Mouse (Mus musculus): ENCODE measurements around the gene Dtnb.

Gene Dtnb

DNA sequence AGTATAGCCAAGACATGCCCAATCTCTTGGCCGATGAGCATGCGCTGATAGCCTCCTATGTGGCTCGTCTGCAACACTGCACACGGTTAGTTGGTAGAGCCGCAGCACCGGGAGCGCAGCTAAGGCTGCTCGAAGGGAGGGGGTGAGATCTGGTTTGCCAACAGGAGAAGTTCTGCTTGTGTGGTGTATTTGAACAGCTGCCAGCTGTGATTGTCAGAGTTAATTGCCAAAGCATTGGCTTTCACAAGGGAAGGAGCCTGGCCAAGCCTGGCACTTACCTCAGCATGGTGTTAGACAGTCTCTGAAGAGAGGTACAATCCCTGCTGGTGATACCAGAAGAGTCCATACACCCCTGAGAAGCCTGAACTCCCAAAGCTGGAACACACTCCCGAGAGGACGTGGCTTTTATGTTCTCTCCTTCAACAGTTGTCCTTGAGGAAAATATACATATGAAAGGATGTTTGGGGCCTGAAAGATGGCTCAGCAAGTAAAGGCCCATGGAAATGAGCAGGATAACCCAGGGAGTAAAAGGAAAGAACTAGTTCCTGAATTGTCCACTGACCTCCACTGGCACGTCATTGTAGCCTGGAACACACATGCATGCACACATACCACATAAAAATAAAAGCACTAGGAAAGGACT lies 160.6 kb downstream of the Dtnb start:
- peak; percentile 38 for DNase-seq (ENCODE audit: low spot score)

DNA sequence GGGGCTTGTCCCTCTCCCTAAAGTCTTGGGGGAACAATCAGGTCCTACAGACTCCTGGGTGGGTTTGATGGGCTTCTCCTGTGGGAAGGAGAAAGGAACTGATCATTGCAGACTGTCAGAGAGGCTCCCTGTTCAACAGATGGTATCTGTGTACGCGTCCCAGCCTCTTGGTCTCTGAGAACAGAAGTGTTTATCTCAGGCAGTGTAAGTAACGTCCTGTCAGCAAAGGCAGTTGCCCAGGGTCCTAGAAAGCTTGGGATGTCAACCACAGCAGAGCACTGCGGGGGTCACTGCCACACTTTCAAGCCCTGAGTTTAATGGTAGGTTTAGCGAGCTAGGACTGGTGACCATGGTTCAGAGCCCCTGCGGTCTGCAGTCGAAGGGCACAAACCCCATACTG lies 161.1 kb downstream of the Dtnb start:
- DNase-seq (ENCODE audit: low spot score): no peak

DNA sequence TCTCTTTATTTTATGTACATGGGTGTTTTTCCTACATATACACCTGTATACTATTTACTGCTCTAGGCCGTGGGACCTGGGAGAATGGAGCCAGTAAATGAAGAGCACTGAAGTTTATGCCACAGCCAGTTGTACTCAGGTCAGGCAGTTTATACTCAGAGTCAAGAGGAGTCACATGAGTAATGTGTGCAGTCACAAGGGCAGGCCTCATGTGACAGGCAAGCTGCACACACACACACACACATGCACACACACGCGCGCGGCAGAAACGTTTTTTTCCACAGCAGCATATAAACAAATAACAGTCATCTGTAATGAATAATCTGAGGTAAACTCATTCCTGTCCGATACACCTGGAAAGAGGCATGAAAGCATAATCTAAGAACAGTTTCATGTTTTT lies 164.8 kb downstream of the Dtnb start:
- no peak for DNase-seq (ENCODE audit: low spot score)

DNA sequence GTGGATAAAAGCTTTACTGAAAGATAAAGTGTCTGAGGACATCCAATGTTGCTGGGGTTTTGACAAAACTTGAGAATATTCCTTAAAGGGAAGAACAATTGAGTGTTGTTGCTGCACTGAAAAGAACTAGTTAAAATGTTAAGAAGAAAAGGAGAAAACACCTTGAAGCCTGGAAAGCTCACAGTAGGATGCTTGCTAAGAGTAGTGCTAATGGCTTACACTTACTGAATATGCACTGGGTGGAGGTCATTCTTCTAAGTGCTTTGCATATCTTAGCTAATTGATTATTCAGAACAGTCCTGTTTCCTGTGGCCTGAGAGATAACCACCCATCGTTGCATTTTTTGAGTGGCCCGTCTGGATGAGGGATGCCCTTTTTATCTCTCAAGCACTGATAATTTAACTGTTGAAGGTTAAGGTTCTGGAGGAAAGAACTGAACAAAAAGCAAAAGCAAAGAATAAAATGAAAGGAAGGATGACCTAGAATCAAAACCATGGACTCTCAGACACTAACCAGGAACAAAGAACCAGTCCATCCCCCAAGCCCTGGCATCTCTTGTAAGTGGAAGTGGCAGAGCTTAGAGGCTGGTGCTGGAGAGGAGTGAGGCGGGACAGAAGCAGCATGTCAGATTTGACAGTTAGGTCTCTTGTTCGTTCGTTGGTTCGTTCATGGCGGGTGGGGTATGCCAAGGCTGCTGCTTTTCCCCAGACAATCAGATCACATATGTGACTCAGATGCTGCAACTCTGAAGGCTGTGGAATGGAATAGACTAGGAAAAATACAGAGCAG lies 166.8 kb downstream of the Dtnb start:
- no peak for DNase-seq (ENCODE audit: low spot score)

DNA sequence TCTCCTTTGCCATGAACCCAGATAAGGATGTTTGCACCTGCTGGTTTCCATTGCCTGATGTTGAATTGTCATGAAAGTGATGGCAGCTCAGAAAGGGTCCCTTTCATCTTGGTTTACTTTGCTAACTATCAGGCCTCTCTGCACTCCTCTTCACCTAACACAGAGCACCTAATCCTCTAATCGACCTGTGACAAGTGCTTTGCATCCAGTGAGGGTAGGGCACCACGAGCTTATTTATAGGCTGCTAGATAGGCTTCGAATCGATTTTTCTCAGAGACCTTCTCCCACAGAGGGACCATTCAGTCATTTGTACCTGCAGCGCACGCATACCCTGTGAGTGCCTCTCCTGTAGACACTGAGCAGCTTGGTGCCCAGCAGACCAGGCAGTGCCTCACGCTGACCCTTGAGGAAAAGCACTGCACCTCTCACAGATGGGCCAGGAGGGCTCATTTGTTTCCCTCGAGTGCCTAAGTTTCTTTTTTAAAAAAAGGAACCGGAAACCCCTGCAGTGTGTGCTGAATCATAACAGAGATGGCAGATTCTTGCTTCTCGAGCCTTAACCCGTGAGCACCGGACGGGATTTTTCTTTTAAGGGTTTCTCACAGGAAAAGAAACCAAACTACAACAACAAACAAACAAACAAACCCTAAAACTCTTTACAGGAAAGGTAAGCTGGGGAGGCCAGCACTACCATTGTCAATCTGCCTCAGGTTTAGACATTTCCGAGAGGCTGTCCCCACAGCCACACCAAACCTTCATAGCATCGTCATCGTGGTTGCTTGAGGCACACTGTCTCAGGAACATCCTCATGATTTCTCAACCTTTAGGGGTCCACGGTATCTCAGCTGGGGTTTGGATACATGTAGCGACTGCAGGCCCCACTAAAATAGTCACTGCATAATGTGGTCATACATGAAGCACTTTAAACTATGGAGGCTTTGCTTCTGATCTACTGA lies 167.8 kb downstream of the Dtnb start:
- DNase-seq (ENCODE audit: low spot score): no peak

DNA sequence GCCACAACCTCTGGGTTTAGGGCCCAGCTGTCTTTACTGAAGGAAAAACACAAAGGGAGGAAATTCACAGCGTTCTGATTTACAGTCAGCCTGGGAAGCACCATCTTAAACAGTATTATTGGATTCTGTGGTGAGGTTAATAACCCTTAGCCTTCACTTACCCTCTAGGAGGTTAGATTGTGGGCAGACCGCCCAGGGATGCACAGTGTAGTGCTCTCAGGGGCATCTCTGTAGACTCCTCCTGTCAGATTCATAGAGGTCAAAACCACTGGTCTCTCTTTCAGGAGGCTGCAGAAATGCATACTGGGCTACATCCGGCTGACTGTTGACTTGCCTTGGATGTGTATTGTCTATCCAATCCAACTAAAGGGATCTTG lies 168.5 kb downstream of the Dtnb start:
- DNase-seq (ENCODE audit: low spot score): no peak

DNA sequence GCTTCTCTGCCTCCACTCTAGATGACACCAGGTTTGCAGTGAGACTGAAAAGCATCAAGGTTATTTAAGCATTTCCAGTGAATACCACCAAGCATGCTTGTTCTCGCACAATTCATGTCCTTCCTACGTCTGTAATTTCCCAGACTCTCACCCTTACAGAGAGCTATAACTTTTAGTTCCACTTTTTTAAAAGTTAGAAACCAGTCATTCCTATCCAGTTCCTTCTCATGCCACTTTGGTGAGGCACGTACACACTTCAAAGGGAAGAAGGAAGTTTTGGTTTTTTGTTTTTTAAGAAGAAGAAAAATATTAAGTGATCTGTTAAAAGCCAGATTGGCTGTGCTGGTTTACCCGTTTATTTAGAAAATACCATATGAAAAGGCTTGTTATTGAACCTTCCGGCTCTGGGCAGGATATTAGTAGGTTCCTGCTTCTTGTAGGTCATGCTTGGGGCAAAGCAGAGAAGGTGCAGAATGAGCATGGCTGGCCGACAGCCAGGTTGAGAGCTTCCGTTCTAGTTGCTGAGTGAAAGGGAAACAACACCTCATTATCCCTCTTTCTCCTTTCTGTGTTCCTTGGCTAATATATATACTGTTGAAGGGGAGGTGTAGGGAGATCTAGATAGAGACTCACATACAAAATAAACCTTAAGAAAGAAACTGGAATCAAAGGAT lies 173.4 kb downstream of the Dtnb start:
- no peak for DNase-seq (ENCODE audit: low spot score)

DNA sequence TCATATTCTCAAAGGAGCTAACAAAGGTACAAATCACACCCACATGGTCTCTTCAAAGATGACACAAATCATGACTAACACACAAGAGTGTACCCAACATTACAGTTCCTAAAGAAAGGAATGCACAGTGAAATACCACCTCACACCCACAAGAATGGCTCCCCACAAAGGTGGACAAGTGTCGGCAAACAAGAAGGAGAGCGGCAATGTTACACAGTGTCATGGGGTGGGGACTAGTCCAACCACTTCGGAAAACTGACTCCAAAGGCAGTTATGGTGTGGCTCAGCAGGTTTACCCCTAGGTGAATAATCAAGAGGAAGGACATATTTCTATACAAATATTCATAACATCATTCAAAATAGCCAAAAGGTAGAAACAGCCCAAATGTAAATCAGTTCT lies 174.2 kb downstream of the Dtnb start:
- DNase-seq (ENCODE audit: low spot score): no peak

DNA sequence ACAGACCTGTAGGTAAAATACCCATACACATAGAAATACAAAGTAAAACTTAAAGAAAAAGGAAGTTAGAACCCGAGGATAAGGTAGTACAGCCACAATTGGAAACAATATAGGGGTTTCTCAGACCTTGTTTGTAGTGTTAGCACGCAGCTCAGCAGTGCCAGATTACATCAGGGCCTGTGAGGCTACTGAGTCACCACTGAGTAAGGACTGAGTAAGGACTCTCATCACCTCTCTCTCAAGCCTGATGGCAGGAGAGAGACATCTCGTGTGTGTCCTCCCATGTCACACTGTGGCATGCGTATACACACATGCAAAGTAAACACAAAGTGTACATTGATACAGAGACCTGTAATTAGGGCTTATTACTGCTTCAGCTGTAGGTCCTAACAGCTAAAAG lies 175.4 kb downstream of the Dtnb start:
- no peak for DNase-seq (ENCODE audit: low spot score)

DNA sequence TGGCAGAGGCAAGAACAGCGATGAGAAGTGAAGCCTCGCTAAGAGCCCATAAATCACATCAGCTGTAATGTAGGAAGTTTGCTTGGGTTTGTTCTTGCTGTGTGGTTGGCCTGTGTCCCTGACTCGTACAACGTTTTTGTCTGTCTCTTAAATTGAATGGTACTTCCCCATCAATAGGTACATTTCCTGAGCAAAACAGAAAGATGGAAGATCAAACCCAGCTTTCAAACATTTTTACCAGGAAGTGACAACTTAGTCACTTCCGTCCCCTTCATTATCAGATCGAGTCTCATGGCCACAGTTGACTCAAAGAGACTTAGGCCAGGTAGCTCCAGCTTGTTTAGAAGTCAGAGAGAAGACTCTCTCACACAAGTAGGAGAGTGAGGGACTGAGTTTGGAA lies 183.3 kb downstream of the Dtnb start:
- DNase-seq (ENCODE audit: low spot score): no peak

DNA sequence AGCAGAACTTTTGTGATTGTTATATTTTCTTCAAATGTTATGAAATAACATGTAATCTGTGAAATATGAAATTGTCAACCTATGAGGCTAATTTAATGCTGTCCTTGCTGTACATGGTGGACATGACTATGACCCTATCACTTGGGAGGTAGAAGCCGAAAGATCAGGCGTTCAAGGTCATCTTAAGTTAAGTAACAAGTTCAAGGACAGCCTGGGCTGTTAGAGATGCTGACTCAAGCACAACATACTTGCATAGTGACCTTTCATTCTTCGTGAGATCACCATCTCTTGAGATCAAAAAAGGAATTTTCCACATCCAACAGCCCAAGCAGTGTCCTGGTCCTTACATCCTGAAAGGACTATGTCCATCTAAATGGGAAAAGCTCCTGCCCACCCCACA lies 184.0 kb downstream of the Dtnb start:
- no peak for DNase-seq (ENCODE audit: low spot score)

DNA sequence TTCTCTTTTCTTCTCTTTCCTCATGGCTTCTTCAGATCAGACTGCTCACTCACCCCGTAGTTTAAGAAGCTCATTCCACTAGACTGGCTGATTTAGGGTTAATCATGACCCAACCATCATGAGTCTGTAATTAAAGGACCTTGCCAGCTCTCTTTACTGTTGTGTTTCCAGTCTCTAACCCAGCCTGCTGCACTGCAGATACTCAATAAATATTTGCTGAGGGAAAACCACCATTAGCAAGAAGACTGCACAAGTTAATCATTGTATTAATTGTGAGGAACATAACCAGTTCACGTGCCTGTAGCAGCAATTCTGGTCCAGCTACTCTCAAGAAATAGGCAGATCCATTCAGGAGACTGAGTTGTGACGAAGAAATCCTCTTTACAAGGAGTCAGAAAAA lies 185.9 kb downstream of the Dtnb start:
- DNase-seq (ENCODE audit: low spot score): no peak

DNA sequence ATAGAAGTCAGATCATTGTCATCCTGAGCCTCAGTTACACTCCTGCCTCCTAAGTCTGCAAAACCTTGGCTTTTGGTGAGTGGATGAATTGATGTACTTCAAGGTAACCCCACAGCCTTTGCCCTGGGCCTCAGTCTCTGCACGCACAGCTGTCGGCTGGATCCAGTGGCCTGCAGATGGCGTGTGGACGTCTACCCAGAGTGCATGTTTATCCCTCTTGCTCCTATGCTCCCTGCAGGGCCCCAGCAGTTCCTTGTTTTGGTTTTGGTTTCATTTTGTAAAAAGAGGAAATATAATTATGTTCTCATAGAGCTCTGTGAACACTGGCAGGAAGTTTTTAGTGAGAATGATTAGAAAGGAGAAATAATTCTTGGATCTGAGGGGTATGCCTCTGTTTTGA lies 187.2 kb downstream of the Dtnb start:
- no peak for DNase-seq (ENCODE audit: low spot score)

DNA sequence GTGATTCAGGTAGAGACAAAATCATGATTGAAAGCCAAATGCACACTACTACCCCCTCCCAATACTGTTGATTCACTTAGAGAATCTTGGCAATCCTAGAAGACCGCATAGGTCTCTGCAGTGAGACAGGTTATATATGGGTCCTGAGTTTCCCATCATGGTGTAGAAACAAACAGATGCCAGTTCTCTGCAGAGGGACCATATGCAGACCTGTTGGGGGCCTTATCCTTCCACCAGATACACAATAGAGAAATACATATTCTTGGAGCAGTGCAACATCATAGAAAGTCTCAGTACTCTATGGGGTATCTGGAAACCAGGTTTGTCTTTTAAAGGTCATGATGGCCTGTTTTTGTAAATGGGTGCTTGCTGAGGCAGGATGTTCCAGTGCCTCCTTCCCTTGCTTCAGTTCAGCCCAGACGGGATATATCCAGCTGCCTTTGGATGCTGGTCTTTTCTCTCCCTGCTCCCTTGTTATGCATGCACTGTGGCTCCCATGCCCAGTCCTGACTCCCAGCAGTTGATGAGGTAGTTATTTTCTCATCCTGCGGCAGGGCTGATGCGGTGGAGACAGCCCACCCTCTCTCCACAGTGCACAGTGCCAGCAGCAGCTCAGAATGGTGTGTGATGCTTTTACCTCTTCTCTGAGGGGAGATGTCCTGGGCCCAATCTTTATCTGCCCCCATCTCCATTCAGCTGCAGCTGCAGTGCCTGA lies 188.9 kb downstream of the Dtnb start:
- no peak for DNase-seq (ENCODE audit: low spot score)

DNA sequence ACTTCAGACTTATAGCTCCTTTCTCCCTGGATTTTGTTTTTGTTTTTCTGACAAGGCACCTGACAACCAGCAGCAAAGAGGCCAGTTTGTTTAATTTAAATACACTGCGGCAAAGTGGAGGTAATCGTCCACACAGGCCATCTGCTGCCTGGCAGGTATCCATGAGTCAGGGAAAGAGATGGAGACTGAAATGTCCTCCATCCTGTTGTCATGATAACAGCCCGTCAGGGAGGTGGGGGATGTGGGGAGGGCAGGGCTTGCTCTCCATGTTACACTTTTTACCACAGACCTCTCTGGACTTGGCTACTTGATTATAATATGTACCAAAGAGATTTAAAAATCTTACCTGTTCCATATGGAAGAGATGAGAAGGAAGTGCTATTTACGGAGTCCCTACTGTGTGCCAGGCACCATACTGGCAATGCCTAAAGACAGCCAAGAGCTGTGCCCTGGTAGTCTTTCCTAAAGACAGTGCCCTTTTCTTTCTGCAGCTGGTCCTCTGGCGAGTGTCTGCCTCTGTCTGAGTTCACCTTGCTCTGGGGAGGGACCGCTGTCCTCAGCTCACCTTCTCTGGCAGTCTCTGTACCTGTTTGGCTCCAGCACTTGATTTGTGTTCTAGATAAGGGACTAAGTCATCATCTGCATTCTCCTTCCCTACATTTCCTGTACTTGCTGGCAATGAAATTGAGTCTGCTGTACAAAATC lies 189.6 kb downstream of the Dtnb start:
- DNase-seq (ENCODE audit: low spot score): no peak

DNA sequence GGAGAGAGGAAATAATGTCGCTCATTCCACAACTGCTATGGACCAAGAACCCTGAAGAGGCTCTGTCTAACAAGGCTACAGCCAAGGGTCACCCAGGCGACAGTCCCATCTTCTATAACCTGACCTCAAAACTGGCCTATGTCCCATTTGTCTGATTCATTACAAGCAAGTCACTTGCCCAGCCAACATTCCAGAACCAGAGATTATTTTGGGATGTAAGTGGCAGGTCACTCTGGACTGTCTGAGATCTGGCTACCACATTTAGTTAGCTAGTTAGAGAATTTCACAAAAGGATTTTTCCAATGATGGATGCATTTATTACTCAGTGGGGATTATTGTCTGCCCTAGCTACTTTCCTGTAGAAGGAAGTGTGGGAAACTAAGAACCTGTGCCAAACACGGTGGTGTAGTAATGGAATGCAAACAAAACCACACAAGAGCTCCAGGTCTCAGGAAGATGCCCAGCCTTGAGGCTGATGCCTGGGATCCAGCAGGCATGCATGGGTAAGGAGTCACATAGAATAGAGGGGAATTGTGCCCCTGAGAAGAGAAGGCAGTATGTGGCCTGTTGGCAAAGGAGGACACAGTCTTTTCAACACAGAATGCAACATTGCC lies 192.1 kb downstream of the Dtnb start:
- DNase-seq (ENCODE audit: low spot score): no peak

DNA sequence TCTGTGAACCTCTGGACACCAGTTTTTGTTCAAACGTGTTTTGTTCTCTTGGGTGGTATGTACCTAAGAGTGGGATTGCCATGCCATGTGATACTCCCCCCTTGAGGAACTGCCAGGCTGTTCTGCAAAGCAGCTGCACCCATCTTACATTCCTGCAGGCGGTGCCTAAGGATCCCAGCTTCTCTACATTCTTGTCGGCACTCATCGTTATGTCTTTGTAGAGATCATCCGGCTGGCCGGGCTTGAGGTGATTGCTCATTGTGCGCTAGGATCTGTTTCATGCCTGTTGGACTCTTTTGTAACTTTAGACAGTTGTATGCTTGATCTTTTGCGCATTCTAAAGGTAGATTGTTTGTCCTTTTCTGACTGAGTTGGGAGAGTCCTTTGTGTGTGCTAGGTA lies 195.2 kb downstream of the Dtnb start:
- no peak for DNase-seq (ENCODE audit: low spot score)

DNA sequence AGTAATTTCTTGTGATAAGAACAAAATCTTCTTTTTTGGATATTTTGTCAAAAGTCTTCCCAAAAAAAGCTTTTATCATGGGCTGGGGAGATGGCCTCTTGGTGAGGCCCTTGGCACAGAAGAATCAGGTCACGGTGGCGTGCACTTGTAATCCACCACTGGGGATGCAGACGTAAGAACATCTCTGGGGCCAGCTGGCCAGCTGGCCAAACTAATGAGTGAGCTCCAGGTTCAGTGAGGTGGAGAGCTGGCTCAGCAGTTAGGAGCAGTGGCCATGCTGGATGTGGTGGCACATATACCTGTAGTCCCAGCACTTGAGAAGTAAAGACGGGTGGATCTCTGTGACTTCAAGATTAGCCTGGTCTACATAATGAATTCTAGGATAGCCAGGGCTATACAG lies 196.2 kb downstream of the Dtnb start:
- no peak for DNase-seq (ENCODE audit: low spot score)

DNA sequence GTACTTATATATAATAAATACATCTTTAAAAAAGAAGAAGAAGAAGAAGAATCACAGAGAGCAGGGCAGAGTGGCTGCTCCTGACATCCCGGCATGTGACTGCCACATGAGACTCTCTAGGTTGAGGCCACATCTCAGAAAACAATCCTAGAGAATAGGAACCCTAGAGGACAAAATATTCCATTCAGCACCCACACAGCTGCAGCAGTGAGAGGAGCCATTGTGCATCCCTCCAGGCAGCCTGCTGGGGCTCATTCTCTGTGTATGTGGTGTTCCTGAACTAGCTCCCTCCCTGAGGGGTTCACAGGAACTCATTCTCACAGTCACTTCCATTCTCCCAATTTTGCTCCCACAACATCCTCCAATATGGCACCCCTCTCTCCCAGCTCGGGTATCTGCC lies 198.4 kb downstream of the Dtnb start:
- no peak for DNase-seq (ENCODE audit: low spot score)

DNA sequence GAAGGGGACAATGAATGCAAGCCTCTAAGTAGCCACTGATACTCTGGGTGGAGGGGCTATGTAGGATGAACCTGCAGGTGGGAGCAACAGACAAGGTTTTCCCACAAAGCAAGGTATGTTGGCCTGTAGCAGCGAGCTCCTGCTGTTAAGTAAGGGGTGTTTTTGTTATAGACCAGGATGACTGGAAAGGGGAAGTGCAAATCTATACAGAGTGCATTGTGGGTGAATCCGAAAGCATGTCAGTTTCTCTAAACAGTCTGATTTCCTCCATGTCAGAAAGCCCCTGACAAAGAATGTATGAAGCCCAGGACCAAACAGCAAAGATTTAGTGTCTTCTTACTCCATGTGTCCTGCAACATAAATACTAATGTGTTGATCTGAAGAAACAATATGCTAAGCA lies 198.9 kb downstream of the Dtnb start:
- DNase-seq (ENCODE audit: low spot score): no peak

DNA sequence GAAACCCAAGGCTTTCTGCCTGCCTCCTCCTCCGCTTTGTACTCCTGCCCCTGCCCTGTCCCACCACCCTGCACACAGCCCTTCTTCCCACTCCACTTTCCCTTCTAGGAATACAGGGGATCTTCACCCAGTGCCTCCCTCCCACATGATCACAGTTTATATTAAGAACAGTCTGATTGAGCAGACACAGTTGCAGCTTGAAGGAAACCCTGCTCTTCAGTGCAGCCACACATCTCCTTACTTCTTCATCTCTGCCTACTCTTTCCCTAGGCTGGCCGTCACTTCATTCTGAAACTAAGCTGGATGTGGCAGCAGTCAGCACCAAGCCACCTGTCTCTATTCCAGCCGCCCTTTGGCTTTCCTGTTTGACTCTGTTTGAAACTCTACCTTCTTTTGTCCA lies 201.5 kb downstream of the Dtnb start:
- no peak for DNase-seq (ENCODE audit: low spot score)
